Mouse (Mus musculus) stomach, embryonic 16.5 days (tissue): Measurements from ENCODE around the gene Klk7. TPM values are rescaled to one million over a fixed set of nuclear protein-coding genes. Genes with fewer than 3 reads are reported as not detected.
A peak's percentile ranks its signal among the peaks of the same experiment; 100 is the strongest.

Experiments used
- ATAC-seq: fragments of 200-750 bp; cut with Nextera tagmentation; 2 replicates; pipeline ENCODE4 v1.8.0; 2017; ENCODE audit warnings: moderate number of reproducible peaks, moderate TSS enrichment; ENCODE audit not compliant: insufficient read depth, low FRiP score
- H3K27ac ChIP-seq: fragments of 300-500 bp; sonication (generic); 2 replicates; pipeline ENCODE4 v1.5.1; 2014; ENCODE audit warnings: low read length
- H3K27me3 ChIP-seq: fragments of 300-500 bp; sonication (generic); 2 replicates; pipeline ENCODE4 v1.6.1; 2014; ENCODE audit warnings: low read length, control low read depth, mixed read lengths; ENCODE audit not compliant: control insufficient read depth, insufficient read depth
- H3K36me3 ChIP-seq: fragments of 300-500 bp; sonication (generic); 2 replicates; pipeline ENCODE4 v1.6.1; 2014; ENCODE audit warnings: low read length; ENCODE audit not compliant: control insufficient read depth, insufficient read depth
- H3K4me1 ChIP-seq: fragments of 300-500 bp; sonication (generic); 2 replicates; pipeline ENCODE4 v1.6.1; 2014; ENCODE audit warnings: low read length, control low read depth, mixed read lengths; ENCODE audit not compliant: control insufficient read depth, insufficient read depth
- H3K4me2 ChIP-seq: fragments of 300-500 bp; sonication (generic); 2 replicates; pipeline ENCODE4 v1.6.1; 2014; ENCODE audit warnings: low read depth, low read length, mixed read lengths
- H3K4me3 ChIP-seq: fragments of 300-500 bp; sonication (generic); replicated peaks from 2 replicates; pipeline ENCODE4 v1.5.1; 2014; ENCODE audit warnings: mild to moderate bottlenecking, low read length
- H3K9ac ChIP-seq: fragments of 300-500 bp; sonication (generic); 2 replicates; pipeline ENCODE4 v1.6.1; 2014; ENCODE audit warnings: low read length
- H3K9me3 ChIP-seq: fragments of 300-500 bp; sonication (generic); replicated peaks from 2 replicates; pipeline ENCODE4 v1.6.1; 2016; ENCODE audit warnings: low read length, control low read depth; ENCODE audit not compliant: control insufficient read depth
- WGBS: fragments of 180-500 bp; shearing (Covaris S2); extraction: QIAGEN DNeasy Blood & Tissue Kit; methylation state at CpG from one replicate; pipeline ENCODE4 v1.1.7; 2014; 5-methylcytosine and 5-hydroxymethylcytosine counted together
- polyA plus RNA-seq: library from polyadenylated mRNA; unstranded; fragments of >200 nt; fragmentation: Nextera tagmentation; extraction: Ambion mirVana; gene quantifications from 2 replicates; pipeline ENCODE4 v1.2.1, GENCODE M21; 2015

The Klk7 gene
- polyA plus RNA-seq, 1 experiment from 2014 or later, result 0.22 TPM

- no peak overlapping the region for H3K4me3 ChIP-seq
- H3K4me1 ChIP-seq, result peaks cover 8% of the 10 kb centered on the region; the same call in 1 of the 2 replicates
- H3K27ac ChIP-seq, result no peak overlapping the region
- no peaks in the 10 kb centered on the region for H3K36me3 ChIP-seq
- no peaks in the 10 kb centered on the region for H3K9me3 ChIP-seq
- H3K9ac ChIP-seq, result no peak overlapping the region
- H3K27me3 ChIP-seq, result no peaks in the 10 kb centered on the region
- no peak overlapping the region for H3K4me2 ChIP-seq
- WGBS, result 82% methylated on average over 1 of the region's 1 CpGs
- ATAC-seq, result no peak
Observed at GRCm38 (mm10) chr7:43785286-43785685, 25.8 kb upstream of the Klk7 start.

- no peak for ATAC-seq
Observed at GRCm38 (mm10) chr7:43788096-43788495, 23.0 kb upstream of the Klk7 start.

GRCm38 (mm10) chr7:43789295-43789694 is 21.8 kb upstream of the Klk7 start:
- Histone ChIP-seq H3K4me1 (no peaks in the 10 kb centered on the region), H3K27ac (no peak overlapping the region), H3K9me3 (no peaks in the 10 kb centered on the region), H3K4me3 (no peak overlapping the region), H3K36me3 (no peaks in the 10 kb centered on the region), H3K4me2 (no peak overlapping the region), H3K9ac (no peak overlapping the region), H3K27me3 (no peaks in the 10 kb centered on the region)
- WGBS, result 53% methylated on average over 2 of the region's 2 CpGs
- no peak for ATAC-seq

More at GRCm38 (mm10) chr7:43788096-43788495, 23.0 kb upstream of the Klk7 start:
- Histone ChIP-seq H3K4me3 (no peak overlapping the region), H3K4me1 (peaks cover under 1% of the 10 kb centered on the region; the same call in 1 of the 2 replicates), H3K9me3 (no peaks in the 10 kb centered on the region), H3K4me2 (no peak overlapping the region), H3K27ac (no peak overlapping the region), H3K36me3 (no peaks in the 10 kb centered on the region), H3K9ac (no peak overlapping the region), H3K27me3 (no peaks in the 10 kb centered on the region)
- WGBS, result 59% methylated on average over 3 of the region's 3 CpGs

GRCm38 (mm10) chr7:43791591-43791990 is 19.5 kb upstream of the Klk7 start, which contains the start of gene Klk9:
Gene Klk9, plus strand, starts transcription at chr7:43791891.
- no peak within 1 kb of the TSS for H3K4me3 ChIP-seq
- H3K9me3 ChIP-seq, result no peaks in the 10 kb centered on the region
- H3K9ac ChIP-seq, result no peak within 1 kb of the TSS
- no peaks in the 10 kb centered on the region for H3K27me3 ChIP-seq
- H3K27ac ChIP-seq, result no peak within 1 kb of the TSS
- no peaks in the 10 kb centered on the region for H3K36me3 ChIP-seq
- no peak for ATAC-seq
- WGBS, result 69% methylated on average over 7 of the region's 7 CpGs
- no peaks in the 10 kb centered on the region for H3K4me1 ChIP-seq
- no peak within 1 kb of the TSS for H3K4me2 ChIP-seq

GRCm38 (mm10) chr7:43796355-43796754 is 14.7 kb upstream of the Klk7 start:
- ATAC-seq, result peak; percentile 27; the same call in 1 of the 2 replicates
- no peaks in the 10 kb centered on the region for H3K27me3 ChIP-seq
- WGBS, result 4% methylated on average over 8 of the region's 8 CpGs
- no peaks in the 10 kb centered on the region for H3K36me3 ChIP-seq
- H3K9me3 ChIP-seq, result no peaks in the 10 kb centered on the region
- no peak overlapping the region for H3K27ac ChIP-seq
- peaks cover 3% of the 10 kb centered on the region; the same call in 1 of the 2 replicates for H3K4me1 ChIP-seq
- peak overlapping the region; percentile 72 for H3K9ac ChIP-seq
- peak overlapping the region; percentile 86 for H3K4me2 ChIP-seq
- peak overlapping the region; percentile 66 for H3K4me3 ChIP-seq

GRCm38 (mm10) chr7:43797333-43797769 is 13.7 kb upstream of the Klk7 start, which contains the start of gene Klk8:
Gene Klk8, plus strand, starts transcription at chr7:43797577.
- Histone ChIP-seq H3K4me3 (peak within 1 kb of the TSS; percentile 66), H3K9ac (peak within 1 kb of the TSS; percentile 72), H3K27ac (peak within 1 kb of the TSS; percentile 47; the same call in 1 of the 2 replicates), H3K4me2 (peak within 1 kb of the TSS; percentile 86), H3K36me3 (no peaks in the 10 kb centered on the region), H3K9me3 (no peaks in the 10 kb centered on the region), H3K27me3 (no peaks in the 10 kb centered on the region), H3K4me1 (peaks cover 3% of the 10 kb centered on the region; the same call in 1 of the 2 replicates)
- peak; percentile 23; the same call in 1 of the 2 replicates for ATAC-seq
- WGBS, result under 1% methylated on average over 28 of the region's 28 CpGs

GRCm38 (mm10) chr7:43797844-43798462 is 13.1 kb upstream of the Klk7 start:
- 34% methylated on average over 13 of the region's 13 CpGs for WGBS
- Histone ChIP-seq H3K4me2 (peak overlapping the region; percentile 86), H3K9ac (peak overlapping the region; percentile 72), H3K4me3 (peak overlapping the region; percentile 66), H3K36me3 (no peaks in the 10 kb centered on the region), H3K9me3 (no peaks in the 10 kb centered on the region), H3K4me1 (peaks cover 3% of the 10 kb centered on the region; the same call in 1 of the 2 replicates), H3K27ac (no peak overlapping the region), H3K27me3 (no peaks in the 10 kb centered on the region)
- peak; percentile 26; the same call in 1 of the 2 replicates for ATAC-seq

GRCm38 (mm10) chr7:43799876-43800275 is 11.2 kb upstream of the Klk7 start:
- ATAC-seq, result no peak

GRCm38 (mm10) chr7:43815211-43815610 is 4.1 kb downstream of the Klk7 start:
- Histone ChIP-seq H3K4me2 (no peak overlapping the region), H3K27me3 (no peaks in the 10 kb centered on the region), H3K4me3 (no peak overlapping the region), H3K36me3 (no peaks in the 10 kb centered on the region), H3K9me3 (no peaks in the 10 kb centered on the region), H3K4me1 (no peaks in the 10 kb centered on the region), H3K27ac (no peak overlapping the region), H3K9ac (no peak overlapping the region)
- ATAC-seq, result no peak
- 85% methylated on average over 7 of the region's 7 CpGs for WGBS

More at GRCm38 (mm10) chr7:43799876-43800275, 11.2 kb upstream of the Klk7 start:
- Histone ChIP-seq H3K4me1 (peaks cover 3% of the 10 kb centered on the region; the same call in 1 of the 2 replicates), H3K9ac (no peak overlapping the region), H3K27ac (no peak overlapping the region), H3K9me3 (no peaks in the 10 kb centered on the region), H3K4me3 (no peak overlapping the region), H3K4me2 (no peak overlapping the region), H3K27me3 (no peaks in the 10 kb centered on the region), H3K36me3 (no peaks in the 10 kb centered on the region)
- WGBS, result 68% methylated on average over 7 of the region's 7 CpGs
